Mouse (Mus musculus) G1E (cell line): ENCODE measurements around the gene Rps6ka5.

Experiments used
- CTCF ChIP-seq: IDR thresholded peaks from 2 replicates; pipeline ENCODE4 v1.5.1; 2012; ENCODE audit warnings: low read depth, low read length, inconsistent platforms, mixed read lengths
- POLR2AphosphoS5 ChIP-seq: IDR thresholded peaks from 2 replicates; pipeline ENCODE4 v1.6.1; 2012; ENCODE audit warnings: low read depth, low read length, inconsistent platforms; ENCODE audit not compliant: insufficient replicate concordance

DNA sequence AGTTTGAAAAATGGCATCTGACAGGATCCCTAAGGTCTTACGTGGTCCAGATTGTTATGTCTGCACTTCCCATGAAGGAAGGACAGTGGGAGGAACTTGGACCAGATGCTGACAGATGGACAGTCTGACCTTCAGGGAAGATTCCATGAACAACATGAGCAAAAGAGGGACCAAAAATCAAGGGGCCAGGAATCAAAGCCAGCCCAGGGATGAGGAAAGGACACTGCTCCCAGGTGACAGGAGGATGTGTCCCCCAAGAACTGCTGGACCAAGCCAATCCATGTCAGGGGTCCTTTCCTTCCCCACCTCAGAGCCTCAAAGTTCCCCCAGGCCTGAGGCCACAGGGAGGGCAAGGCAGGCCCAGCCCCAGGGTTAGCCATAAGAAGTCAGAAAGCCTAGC is 212.2 kb downstream of the Rps6ka5 start:
- no peak for TF ChIP-seq CTCF
- no peak for TF ChIP-seq POLR2AphosphoS5
